Mouse (Mus musculus) E14TG2a.4 (cell line): ENCODE data around the gene 1500015O10Rik.

Source experiments
- CTCF ChIP-seq: conservative IDR thresholded peaks from 2 replicates; pipeline ENCODE4 v1.5.1; 2014; ENCODE audit warnings: low read length
- NANOG ChIP-seq: IDR thresholded peaks from 2 replicates; pipeline ENCODE4 v1.6.1; 2014; ENCODE audit warnings: borderline replicate concordance, low read length, mixed read lengths

DNA sequence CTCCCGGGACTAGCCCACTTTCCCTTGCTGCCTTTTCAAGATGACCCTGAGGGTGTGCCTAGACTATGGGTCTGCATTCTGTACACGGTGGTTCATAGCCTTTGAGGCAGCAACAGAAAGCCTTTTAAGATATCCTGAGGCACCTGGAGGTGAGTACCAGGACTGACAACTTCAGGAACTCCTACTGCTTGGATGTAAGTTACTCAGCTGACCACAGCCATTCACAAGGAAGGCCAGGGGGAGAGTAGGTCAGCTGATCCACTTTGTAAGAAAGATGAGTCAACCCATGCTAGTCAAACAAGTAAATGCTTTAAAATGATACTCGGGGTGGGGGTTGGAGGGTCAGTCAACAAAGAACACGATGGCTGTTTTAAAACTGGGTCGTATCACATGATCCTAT, 54.9 kb downstream of the 1500015O10Rik start:
- TF ChIP-seq CTCF (no peak), NANOG (no peak)
